Mouse (Mus musculus) kidney, adult 8-10 months (tissue): ENCODE results near the gene Rab10.
"Not testable (repeated sequence)": the region's sequence is repeated elsewhere in the genome, so short reads cannot be mapped to it uniquely, and the experiment has no call there.

ENCODE experiments used
- DNase-seq, 2 experiments: peaks; one replicate each; pipeline ENCODE4 v3.0.0; 2022

Gene Rab10

GRCm38 (mm10) chr12:3309391-3310320 is at the start of gene Rab10:
Gene Rab10 (minus strand): TSS chr12:3309969.
- peak; percentile 99 for DNase-seq

- DNase-seq = peak; percentile 63 to 87
Observed at GRCm38 (mm10) chr12:3359302-3359701, 49.5 kb upstream of the Rab10 start.

- no peak for DNase-seq
Observed at GRCm38 (mm10) chr12:3356824-3357223, 47.1 kb upstream of the Rab10 start.

- DNase-seq = no peak
Observed at GRCm38 (mm10) chr12:3355068-3355467, 45.3 kb upstream of the Rab10 start.

DNA sequence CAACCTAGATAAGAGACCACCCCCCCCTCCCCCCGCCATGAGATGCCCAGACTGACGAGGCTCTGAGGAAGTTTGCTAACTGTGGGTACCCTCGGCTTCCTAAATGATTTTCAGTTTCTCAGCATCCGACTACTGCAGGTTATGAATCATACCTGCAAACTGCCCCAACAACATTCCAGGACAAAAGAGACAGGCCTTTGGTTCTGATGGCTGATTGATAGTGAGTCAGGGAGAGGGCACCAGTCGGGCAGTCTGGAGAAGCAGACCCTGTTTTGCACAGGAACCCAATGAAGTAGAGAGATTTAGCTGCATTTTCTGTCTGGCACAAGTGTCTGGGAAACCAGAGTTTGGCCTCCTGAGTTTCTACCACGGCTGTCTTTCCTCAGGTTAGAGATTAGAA is 42.4 kb upstream of the Rab10 start:
- no peak for DNase-seq

DNA sequence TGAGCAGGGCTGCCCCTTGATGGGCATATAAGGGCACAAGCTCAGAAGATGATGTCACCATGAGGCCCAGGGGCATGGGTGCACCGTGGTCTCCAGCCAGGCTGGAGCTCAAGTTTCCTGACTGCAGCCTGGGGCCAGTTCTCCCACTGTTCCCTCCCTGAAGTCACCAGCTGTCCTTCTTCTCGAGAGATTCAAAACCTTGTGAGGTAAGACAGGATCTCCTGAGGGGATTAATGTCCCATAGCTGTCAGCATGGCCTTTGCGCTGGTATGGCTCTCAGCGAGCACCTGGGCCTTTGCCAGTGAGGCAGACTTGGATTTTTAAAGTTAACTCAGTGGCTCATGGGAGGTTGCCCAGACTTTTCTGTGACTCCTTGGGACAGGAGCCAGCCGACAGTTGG is 40.4 kb upstream of the Rab10 start:
- DNase-seq = peak; percentile 59 to 60

DNA sequence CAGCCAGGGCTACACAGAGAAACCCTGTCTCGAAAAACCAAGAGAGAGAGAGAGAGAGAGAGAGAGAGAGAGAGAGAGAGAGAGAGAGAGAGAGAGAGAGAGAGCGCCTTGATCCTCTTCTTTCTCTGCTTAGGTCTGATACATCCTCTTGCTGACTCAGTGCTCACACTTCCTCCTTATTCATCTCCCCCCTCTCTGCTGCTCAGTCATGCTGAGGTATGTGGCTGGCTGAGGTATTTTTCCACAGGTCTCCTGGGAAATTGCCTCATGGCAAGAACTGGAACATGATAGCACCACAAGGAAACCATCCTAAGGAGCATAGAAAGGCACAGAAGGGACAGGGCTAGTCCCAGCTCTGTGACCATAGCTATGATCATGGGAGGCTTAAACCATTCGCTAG is 39.6 kb upstream of the Rab10 start:
- DNase-seq = no peak

GRCm38 (mm10) chr12:3347682-3348081 is 37.9 kb upstream of the Rab10 start:
- DNase-seq = no peak

DNA sequence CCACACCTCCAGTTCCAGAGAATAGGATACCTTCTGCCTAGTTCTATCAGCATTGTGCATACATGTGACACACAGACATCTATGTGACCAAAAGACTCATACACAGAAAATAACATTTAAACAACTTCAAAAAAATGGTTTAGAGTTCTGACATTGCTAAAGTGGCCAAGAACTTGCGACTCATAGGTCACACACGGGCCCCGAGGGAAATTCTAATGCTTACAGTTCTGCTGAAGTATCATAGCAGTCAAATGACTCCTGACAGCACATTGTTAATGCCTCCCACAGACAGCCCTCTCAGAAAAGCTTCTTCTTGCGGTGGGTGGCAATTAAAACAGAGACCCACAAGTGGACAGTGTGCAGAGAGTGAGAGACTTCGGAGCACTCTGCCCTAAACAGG is 35.3 kb upstream of the Rab10 start:
- DNase-seq = no peak

GRCm38 (mm10) chr12:3344155-3344554 is 34.4 kb upstream of the Rab10 start:
- no peak for DNase-seq

DNA sequence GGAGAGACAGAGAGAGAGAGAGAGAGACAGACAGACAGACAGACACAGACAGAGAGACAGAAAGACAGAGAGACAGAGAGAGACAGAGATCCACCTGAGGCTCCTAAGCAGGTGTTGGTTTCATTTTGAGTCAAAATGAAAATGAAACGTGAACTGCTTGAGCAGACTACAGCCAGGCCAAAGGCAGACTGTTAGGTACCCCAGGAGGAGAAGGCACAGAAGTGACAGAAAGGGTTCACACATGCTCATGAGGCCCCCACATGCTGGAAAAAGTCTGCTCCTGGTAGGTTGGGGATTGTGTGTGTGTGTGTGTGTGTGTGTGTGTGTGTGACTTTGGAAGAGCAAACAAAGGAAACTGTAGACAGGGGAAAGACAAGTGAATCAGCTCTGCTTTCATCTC is 29.2 kb upstream of the Rab10 start:
- DNase-seq = no peak

DNA sequence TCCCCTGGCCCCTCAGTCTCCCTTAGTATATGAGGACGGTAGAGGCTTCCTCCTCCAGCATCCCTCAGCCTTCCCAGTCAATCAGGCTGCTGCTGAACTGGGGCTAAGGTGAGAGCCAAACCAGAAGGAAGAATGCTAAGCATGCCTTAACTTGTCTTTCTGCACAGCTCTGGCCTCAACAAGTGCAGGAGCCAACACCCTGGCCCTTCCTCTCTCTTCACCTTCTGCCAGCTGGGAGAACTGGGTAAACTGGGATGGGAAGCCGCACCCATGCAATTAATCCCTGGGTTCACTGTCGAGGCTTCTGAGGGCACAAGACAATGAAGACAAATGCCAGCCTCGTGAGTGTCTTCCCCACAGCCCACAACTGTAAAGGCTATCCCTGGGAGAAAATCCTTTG is 19.9 kb upstream of the Rab10 start:
- no peak for DNase-seq

- no peak for DNase-seq
Observed at GRCm38 (mm10) chr12:3325232-3325631, 15.5 kb upstream of the Rab10 start.

DNA sequence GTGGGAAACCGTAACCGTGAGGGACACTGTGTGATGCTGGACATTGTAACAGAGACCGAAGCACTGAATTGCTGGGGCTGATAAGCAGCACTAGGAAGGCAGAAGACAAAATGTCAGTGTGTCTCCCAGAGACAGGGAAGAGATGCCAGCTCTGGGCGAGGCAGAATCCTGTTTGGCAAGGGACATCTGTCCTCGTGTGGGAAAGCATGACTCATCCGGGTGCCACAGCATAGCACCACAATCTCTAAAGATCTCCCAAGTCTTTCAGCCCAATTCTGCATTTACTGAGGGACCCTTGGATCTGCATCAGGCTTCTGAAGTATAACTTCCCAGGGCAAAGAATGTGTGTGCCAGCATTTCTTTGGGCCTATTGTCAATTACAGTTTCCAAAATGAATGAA is 13.5 kb upstream of the Rab10 start:
- no peak for DNase-seq

GRCm38 (mm10) chr12:3319377-3319776 is 9.6 kb upstream of the Rab10 start:
- no peak for DNase-seq

DNA sequence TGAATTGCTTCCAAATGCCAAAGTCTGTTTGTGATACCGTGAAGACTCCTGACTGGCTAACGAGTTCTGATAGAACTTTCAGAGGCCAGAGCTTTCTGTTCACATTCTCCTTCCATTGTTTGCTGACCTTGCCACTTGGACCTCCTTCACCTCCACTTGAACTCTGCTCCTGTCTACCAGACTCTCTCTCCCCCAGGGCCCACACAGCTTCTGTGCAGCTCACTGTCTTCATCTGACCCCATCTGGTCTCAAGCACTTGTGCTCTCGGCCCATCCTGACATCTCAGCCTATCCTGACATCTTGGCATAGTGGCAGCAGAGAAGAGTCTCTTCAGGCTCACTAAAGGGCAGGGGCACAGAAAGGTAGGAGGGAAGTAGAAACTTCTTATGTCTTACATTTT is 7.2 kb upstream of the Rab10 start:
- DNase-seq = no peak

GRCm38 (mm10) chr12:3316083-3316482 is 6.3 kb upstream of the Rab10 start:
- DNase-seq = no peak

- DNase-seq = no peak
Observed at GRCm38 (mm10) chr12:3312886-3313285, 3.1 kb upstream of the Rab10 start.

GRCm38 (mm10) chr12:3310321-3310692 is 538 bp upstream of the Rab10 start:
- no peak for DNase-seq

GRCm38 (mm10) chr12:3308541-3309241 is 1.1 kb downstream of the Rab10 start:
- DNase-seq = no peak

DNA sequence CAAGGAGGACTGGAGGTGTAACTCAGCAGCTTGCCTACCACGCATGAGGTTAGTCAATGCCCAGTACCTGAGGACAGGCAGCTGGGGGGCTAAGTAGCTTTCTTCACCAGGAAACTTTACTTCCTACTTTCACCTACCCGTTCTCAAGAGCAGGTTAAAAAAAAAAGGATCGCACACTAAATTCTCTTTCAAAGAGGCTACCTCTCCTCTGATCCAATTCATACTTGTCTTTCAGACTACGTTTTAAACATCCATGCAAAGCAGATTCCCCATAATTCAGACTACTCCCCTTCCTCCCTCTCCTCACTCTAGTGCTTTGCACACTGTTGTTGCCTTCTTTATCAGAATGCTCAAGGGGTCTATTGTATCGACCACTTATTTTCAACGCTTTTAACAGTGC is 2.2 kb downstream of the Rab10 start:
- no peak for DNase-seq

- no peak for DNase-seq
Observed at GRCm38 (mm10) chr12:3305238-3305637, 4.5 kb downstream of the Rab10 start.

GRCm38 (mm10) chr12:3297622-3298021 is 12.1 kb downstream of the Rab10 start:
- not testable (repeated sequence) for DNase-seq

- DNase-seq = no peak
Observed at GRCm38 (mm10) chr12:3296056-3296455, 13.7 kb downstream of the Rab10 start.
